In genomic region chr2:181593042-181593421, GRCm38 (mm10) we compare ENCODE assay signal across 8 mouse cellular contexts. TPM values are rescaled to one million over a fixed set of nuclear protein-coding genes. Genes with fewer than 3 reads are reported as not detected.
DNase-seq lines count a peak whose midpoint lies in the region; ATAC-seq and TF ChIP-seq lines count a peak whose summit lies in the region.

No protein-coding gene starts in this region.

- no peak for DNase-seq in kidney, adult 2 months
- DNase-seq in kidney, adult 9 months: no peak
- peak; percentile 80 for DNase-seq in adipocyte (ENCODE audit: low spot score)
- no peak for DNase-seq in hindbrain, embryonic 11.5 days (ENCODE audit: low spot score)
- no peak for DNase-seq in stomach, postnatal 0 days (ENCODE audit: low spot score)
- no peak for DNase-seq in gastrocnemius, postnatal 25 days
- no peak for DNase-seq in cerebellum, postnatal 36 days

- TF ChIP-seq POLR2A in kidney, adult 2 months (IDR thresholded peaks at IDR 0.05; ENCODE audit: low read depth, low read length): no peak

- H3K9me3 ChIP-seq in hindbrain, embryonic 11.5 days (ENCODE audit: control insufficient read depth, low read length): no peaks in the 10 kb centered on the region
- no peaks in the 10 kb centered on the region for H3K9me3 ChIP-seq in lung, embryonic 16.5 days (ENCODE audit: control insufficient read depth, low read length)
- H3K9me3 ChIP-seq in stomach, postnatal 0 days (ENCODE audit: control insufficient read depth, low read length): no peaks in the 10 kb centered on the region

- H3K4me3 ChIP-seq in kidney, adult 2 months (ENCODE audit: insufficient read depth, low read depth, low read length): peak overlapping the region; percentile 84
- H3K4me3 ChIP-seq in hindbrain, embryonic 11.5 days (ENCODE audit: low read depth, low read length): peak overlapping the region; percentile 96
- H3K4me3 ChIP-seq in lung, embryonic 16.5 days (ENCODE audit: low read length): peak overlapping the region; percentile 94
- H3K4me3 ChIP-seq in stomach, postnatal 0 days (ENCODE audit: low read depth, low read length): peak overlapping the region; percentile 87

- no peak for TF ChIP-seq CTCF in kidney, adult 2 months (conservative IDR thresholded peaks at IDR 0.05; ENCODE audit: insufficient read depth, insufficient read length, low read depth, low read length)
- no peak for TF ChIP-seq CTCF in stomach, postnatal 0 days (IDR thresholded peaks at IDR 0.05; ENCODE audit: low read depth)

- peaks cover 12% of the 10 kb centered on the region; the same call in 1 of the 2 replicates for H3K4me1 ChIP-seq in kidney, adult 2 months (ENCODE audit: control insufficient read depth, insufficient read depth, low read length)
- peaks cover under 1% of the 10 kb centered on the region; the same call in 1 of the 2 replicates for H3K4me1 ChIP-seq in hindbrain, embryonic 11.5 days (replicated peaks; ENCODE audit: control insufficient read depth, insufficient read depth, low read length)
- peaks cover 14% of the 10 kb centered on the region for H3K4me1 ChIP-seq in lung, embryonic 16.5 days (replicated peaks; ENCODE audit: control insufficient read depth, insufficient read depth, low read length)
- H3K4me1 ChIP-seq in stomach, postnatal 0 days (replicated peaks; ENCODE audit: control insufficient read depth, insufficient read depth): 0 out of 2 replicates have a peak, but pooled peaks cover 2% of the 10 kb centered on the region

- under 1% methylated on average over 6 of the region's 6 CpGs for WGBS in kidney, adult 2 months
- 11% methylated on average over 6 of the region's 6 CpGs for WGBS in hindbrain, embryonic 11.5 days
- 1% methylated on average over 6 of the region's 6 CpGs for WGBS in lung, embryonic 16.5 days
- WGBS in stomach, postnatal 0 days: 4% methylated on average over 6 of the region's 6 CpGs

- peak overlapping the region; percentile 94 for H3K9ac ChIP-seq in hindbrain, embryonic 11.5 days (ENCODE audit: low read depth, low read length)
- peak overlapping the region; percentile 84 for H3K9ac ChIP-seq in lung, embryonic 16.5 days (ENCODE audit: low read length)
- H3K9ac ChIP-seq in stomach, postnatal 0 days (ENCODE audit: low read length): peak overlapping the region; percentile 96

- peak overlapping the region; percentile 80 for H3K27ac ChIP-seq in kidney, adult 2 months (ENCODE audit: insufficient read depth, low read depth, low read length)
- peak overlapping the region; percentile 67; the same call in 1 of the 2 replicates for H3K27ac ChIP-seq in hindbrain, embryonic 11.5 days (ENCODE audit: low read depth, low read length)
- H3K27ac ChIP-seq in lung, embryonic 16.5 days (ENCODE audit: low read length): peak overlapping the region; percentile 81
- H3K27ac ChIP-seq in stomach, postnatal 0 days (replicated peaks): peak overlapping the region; percentile 94

- no peaks in the 10 kb centered on the region for H3K27me3 ChIP-seq in kidney, adult 2 months (replicated peaks; ENCODE audit: control insufficient read depth, insufficient read depth, low read length)
- no peaks in the 10 kb centered on the region for H3K27me3 ChIP-seq in hindbrain, embryonic 11.5 days (ENCODE audit: control insufficient read depth, insufficient read depth, low read length)
- no peaks in the 10 kb centered on the region for H3K27me3 ChIP-seq in lung, embryonic 16.5 days (ENCODE audit: control insufficient read depth, insufficient read depth, low read depth, low read length)
- no peaks in the 10 kb centered on the region for H3K27me3 ChIP-seq in stomach, postnatal 0 days (ENCODE audit: control insufficient read depth, insufficient read depth, low read length)

- ATAC-seq in hindbrain, embryonic 11.5 days (ENCODE audit: low FRiP score): peak; percentile 12; the same call in 1 of the 2 replicates
- ATAC-seq in lung, embryonic 16.5 days (ENCODE audit: low read depth): peak; percentile 57
- peak; percentile 16; the same call in 1 of the 2 replicates for ATAC-seq in stomach, postnatal 0 days (ENCODE audit: low FRiP score, low TSS enrichment)

- no peaks in the 10 kb centered on the region for H3K36me3 ChIP-seq in kidney, adult 2 months (ENCODE audit: control insufficient read depth, insufficient read depth, low read length)
- H3K36me3 ChIP-seq in hindbrain, embryonic 11.5 days (ENCODE audit: control insufficient read depth, insufficient read depth, low read length): peaks cover 5% of the 10 kb centered on the region; the same call in 1 of the 2 replicates
- H3K36me3 ChIP-seq in lung, embryonic 16.5 days (ENCODE audit: control insufficient read depth, insufficient read depth, low read length): peaks cover 17% of the 10 kb centered on the region
- peaks cover 7% of the 10 kb centered on the region; the same call in 1 of the 2 replicates for H3K36me3 ChIP-seq in stomach, postnatal 0 days (ENCODE audit: control insufficient read depth, insufficient read depth, low read length)

- no peak for TF ChIP-seq EP300 in stomach, postnatal 0 days (optimal IDR thresholded peaks at IDR 0.05)

- H3K4me2 ChIP-seq in hindbrain, embryonic 11.5 days (replicated peaks; ENCODE audit: low read depth, low read length): peak overlapping the region; percentile 92
- H3K4me2 ChIP-seq in lung, embryonic 16.5 days (ENCODE audit: low read depth, low read length): peak overlapping the region; percentile 84
- peak overlapping the region; percentile 79 for H3K4me2 ChIP-seq in stomach, postnatal 0 days (replicated peaks; ENCODE audit: low read depth)

RNA-seq across cellular contexts. Expression of gene Zfp512b, which starts 0.4 kb away (rescaled TPM):
- 32.2 and 41.3 TPM in 2 replicates for polyA plus RNA-seq in kidney, adult 2 months (2012; rRNA removed)
- polyA plus RNA-seq in hindbrain, embryonic 11.5 days (2014; fragmentation: Nextera tagmentation; extraction: Ambion mirVana): 25.4 and 30.8 TPM in 2 replicates
- polyA plus RNA-seq in lung, embryonic 16.5 days (2015; fragmentation: Nextera tagmentation; extraction: Ambion mirVana): 34.9 and 37.2 TPM in 2 replicates
- 15.9 and 18.3 TPM in 2 replicates for polyA plus RNA-seq in stomach, postnatal 0 days (2015; fragmentation: Nextera tagmentation; extraction: Ambion mirVana)
- total RNA-seq in gastrocnemius, postnatal 25 days (2021): 10 to 100 TPM; 17.2 to 17.4 TPM

RNA-seq across cellular contexts. Expression of gene Prpf6, which starts 1.4 kb away (rescaled TPM):
- polyA plus RNA-seq in kidney, adult 2 months (2012; rRNA removed): 19.6 and 22.1 TPM in 2 replicates
- 66.5 and 78.1 TPM in 2 replicates for polyA plus RNA-seq in hindbrain, embryonic 11.5 days (2014; fragmentation: Nextera tagmentation; extraction: Ambion mirVana)
- 59.1 and 59.3 TPM in 2 replicates for polyA plus RNA-seq in lung, embryonic 16.5 days (2015; fragmentation: Nextera tagmentation; extraction: Ambion mirVana)
- 28.3 and 28.4 TPM in 2 replicates for polyA plus RNA-seq in stomach, postnatal 0 days (2015; fragmentation: Nextera tagmentation; extraction: Ambion mirVana)
- 10 to 100 TPM; 23.2 to 28.2 TPM for total RNA-seq in gastrocnemius, postnatal 25 days (2021)

RNA-seq across cellular contexts. Expression of gene Samd10, which starts 6.0 kb away (rescaled TPM):
- 26.1 and 30.2 TPM in 2 replicates for polyA plus RNA-seq in kidney, adult 2 months (2012; rRNA removed)
- polyA plus RNA-seq in hindbrain, embryonic 11.5 days (2014; fragmentation: Nextera tagmentation; extraction: Ambion mirVana): 75.9 and 77.7 TPM in 2 replicates
- polyA plus RNA-seq in lung, embryonic 16.5 days (2015; fragmentation: Nextera tagmentation; extraction: Ambion mirVana): 30.1 and 31.0 TPM in 2 replicates
- 22.9 and 26.8 TPM in 2 replicates for polyA plus RNA-seq in stomach, postnatal 0 days (2015; fragmentation: Nextera tagmentation; extraction: Ambion mirVana)
- 1 to 10 TPM in 1 of 2 experiments, under 1 TPM in 1; 0.97 to 1.1 TPM for total RNA-seq in gastrocnemius, postnatal 25 days (2021)

RNA-seq across cellular contexts. Expression of gene Uckl1, which starts 8.3 kb away (rescaled TPM):
- 107 and 130 TPM in 2 replicates for polyA plus RNA-seq in kidney, adult 2 months (2012; rRNA removed)
- polyA plus RNA-seq in hindbrain, embryonic 11.5 days (2014; fragmentation: Nextera tagmentation; extraction: Ambion mirVana): 54.1 and 57.7 TPM in 2 replicates
- polyA plus RNA-seq in lung, embryonic 16.5 days (2015; fragmentation: Nextera tagmentation; extraction: Ambion mirVana): 49.1 and 54.6 TPM in 2 replicates
- polyA plus RNA-seq in stomach, postnatal 0 days (2015; fragmentation: Nextera tagmentation; extraction: Ambion mirVana): 37.1 and 39.7 TPM in 2 replicates
- 10 to 100 TPM; 23.9 to 26.5 TPM for total RNA-seq in gastrocnemius, postnatal 25 days (2021)
